Mouse (Mus musculus) embryo, embryonic 9.5 days (tissue): ENCODE data around the gene C1ql2.

ENCODE experiments used
- DNase-seq: peaks from one replicate; pipeline ENCODE4 v3.0.0-alpha.2; 2017; ENCODE audit errors: extremely low spot score

The C1ql2 gene

DNA sequence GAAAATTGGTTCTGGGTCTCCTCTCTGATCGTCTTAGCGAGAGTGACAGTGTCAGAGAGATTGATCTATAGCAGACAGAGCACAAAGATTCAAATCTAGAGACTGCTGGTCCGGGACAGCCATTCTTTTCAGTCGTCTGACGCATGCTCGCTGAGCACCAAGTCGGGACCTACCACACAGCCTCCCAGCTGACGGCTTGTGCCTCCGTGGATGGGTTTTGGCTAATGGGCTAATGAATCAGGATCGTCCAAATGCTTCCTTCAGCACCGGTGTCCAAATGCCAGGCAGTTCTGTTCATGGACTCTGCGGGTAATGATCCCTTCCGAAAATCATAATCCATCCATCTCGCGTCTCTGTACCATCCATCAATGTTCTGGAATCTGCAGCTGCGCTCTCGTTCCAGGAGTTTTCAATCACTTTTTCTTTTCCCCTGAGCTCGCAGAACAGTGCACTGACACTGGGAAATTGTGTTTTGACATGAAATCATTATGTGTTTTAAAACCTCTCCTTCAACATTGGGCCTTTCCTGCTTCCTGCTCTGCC is 44.7 kb downstream of the C1ql2 start:
- DNase-seq, result no peak

DNA sequence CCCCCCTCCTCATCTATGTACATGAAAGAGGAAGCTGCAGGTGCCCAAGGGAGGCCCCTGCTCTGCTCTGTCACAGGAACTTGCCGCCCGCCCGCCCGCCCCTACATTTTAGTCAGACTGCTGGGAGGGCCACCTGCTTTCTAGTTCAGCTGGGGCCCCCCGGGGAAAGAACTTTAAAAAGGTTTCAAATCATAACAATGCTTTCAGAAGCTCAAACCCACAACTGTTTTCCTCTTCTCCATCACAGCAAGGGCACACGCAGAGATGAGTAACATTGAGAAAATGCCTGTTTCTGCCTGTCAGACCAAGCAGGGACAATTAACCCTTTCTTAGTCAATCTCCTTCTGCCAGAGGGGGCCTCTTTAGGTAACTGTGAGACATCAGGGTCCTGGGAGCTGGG is 49.4 kb downstream of the C1ql2 start:
- no peak for DNase-seq

- peak; percentile 70 for DNase-seq
Measured at GRCm38 (mm10) chr1:120390336-120390735, 50.0 kb downstream of the C1ql2 start.
